Mouse (Mus musculus) layer of hippocampus, postnatal 10 days (tissue): ENCODE data around the gene Pbsn. TPM values are rescaled to one million over a fixed set of nuclear protein-coding genes. Genes with fewer than 3 reads are reported as not detected.
"Not testable (repeated sequence)": the region's sequence is repeated elsewhere in the genome, so short reads cannot be mapped to it uniquely, and the experiment has no call there.

Experiments
- DNase-seq, 2 experiments: peaks; one replicate each; pipeline ENCODE4 v3.0.0; 2021; ENCODE audit warnings: low spot score in 2 of 2
- long read RNA-seq: library from polyadenylated mRNA; stranded (forward); transcript quantifications from one replicate; pipeline ENCODE4 v2.0.0, GENCODE M21; 2023
- total RNA-seq, 2 experiments: library from RNA; stranded (reverse); gene quantifications; 2 replicates each; pipeline ENCODE4 v1.2.3; 2021

Gene Pbsn
- not detected for total RNA-seq
- long read RNA-seq, result 0 reads

- DNase-seq, result no peak
Measured at GRCm38 (mm10) chrX:77853523-77853922, at the start of gene Pbsn. Pbsn (minus strand) TSS chrX:77853623.

- DNase-seq, result not testable (repeated sequence)
Measured at GRCm38 (mm10) chrX:77880033-77880432, 26.6 kb upstream of the Pbsn start.

GRCm38 (mm10) chrX:77864458-77864857 is 11.0 kb upstream of the Pbsn start, which contains the start of gene Gm14744:
Gm14744 (plus strand) TSS chrX:77864758.
- not testable (repeated sequence) for DNase-seq

GRCm38 (mm10) chrX:77812031-77812430 is 41.4 kb downstream of the Pbsn start:
- DNase-seq, result peak in 1 of 2 experiments; percentile 10

- peak; percentile 43 to 70 for DNase-seq
Measured at GRCm38 (mm10) chrX:77810608-77811206, 42.7 kb downstream of the Pbsn start.

- peak; percentile 18 to 45 for DNase-seq
Measured at GRCm38 (mm10) chrX:77808602-77809001, 44.8 kb downstream of the Pbsn start.

- no peak for DNase-seq
Measured at GRCm38 (mm10) chrX:77802293-77802692, 51.1 kb downstream of the Pbsn start.

GRCm38 (mm10) chrX:77801543-77801942 is 51.9 kb downstream of the Pbsn start:
- no peak for DNase-seq

- DNase-seq, result no peak
Measured at GRCm38 (mm10) chrX:77799554-77799953, 53.9 kb downstream of the Pbsn start.

GRCm38 (mm10) chrX:77797801-77798200 is 55.6 kb downstream of the Pbsn start:
- no peak for DNase-seq

GRCm38 (mm10) chrX:77796916-77797315 is 56.5 kb downstream of the Pbsn start:
- DNase-seq, result no peak

- DNase-seq, result no peak
Measured at GRCm38 (mm10) chrX:77796238-77796835, 57.1 kb downstream of the Pbsn start, which contains the start of gene Prkx. Prkx (minus strand) TSS chrX:77796278.

GRCm38 (mm10) chrX:77795858-77796174 is 57.6 kb downstream of the Pbsn start:
- peak; percentile 83 to 85 for DNase-seq

GRCm38 (mm10) chrX:77794962-77795857 is 58.2 kb downstream of the Pbsn start:
- peak in 1 of 2 experiments; percentile 46 for DNase-seq

GRCm38 (mm10) chrX:77788675-77789074 is 64.7 kb downstream of the Pbsn start:
- no peak for DNase-seq

Other genes with a start within 250 kb of the Pbsn start
- 10 to 100 TPM; 15.1 to 17.1 TPM for gene Prkx, start 57.3 kb downstream of the Pbsn start, total RNA-seq
- gene Gm14744, start 11.1 kb upstream of the Pbsn start, total RNA-seq, result not detected
- not detected for gene 5430402E10Rik, start 71.4 kb upstream of the Pbsn start, total RNA-seq
- not detected for gene Obp1a, start 237.8 kb upstream of the Pbsn start, total RNA-seq